Mouse (Mus musculus): ENCODE measurements at regions not wholly inside any gene's neighbourhood (a gene's known extent, or its start where the extent isn't known, plus 50 kb on each side); places are given as distances from the start of the nearest gene placed in this dataset.

DNA sequence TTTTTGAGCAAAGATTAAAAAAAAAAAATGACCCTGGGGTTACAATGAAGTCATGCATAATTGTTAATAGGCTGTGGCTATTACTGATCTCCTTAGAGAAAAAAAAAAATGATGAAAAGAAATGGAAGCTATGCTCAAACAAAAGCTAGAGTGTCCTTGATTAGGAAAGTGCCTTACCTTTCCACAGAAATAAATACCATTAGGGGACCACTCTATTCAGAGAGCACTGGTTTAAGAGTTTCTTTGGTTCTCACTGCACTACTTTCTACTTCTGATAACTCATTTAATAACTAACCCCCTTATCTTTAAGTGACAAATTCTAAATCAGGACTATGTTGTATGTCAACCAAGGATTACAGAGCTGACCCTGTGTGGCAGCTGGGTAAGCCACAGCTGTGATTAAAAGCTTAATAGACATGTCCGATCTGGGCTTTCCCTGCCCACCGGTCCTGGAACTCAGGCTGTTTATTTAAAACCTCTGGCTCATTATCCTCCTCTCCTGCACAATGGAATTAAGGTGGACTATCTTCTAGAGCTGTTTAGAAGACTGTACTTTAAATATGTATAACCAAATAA, 225.9 kb upstream of the Lyplal1 start:
- ATAC-seq (no peak), DNase-seq (no peak)
- TF ChIP-seq CTCF (IDR thresholded peaks at IDR 0.05; ENCODE audit: low read depth) = no peak
- H3K27ac ChIP-seq (ENCODE audit: low read depth, low read length) = no peak overlapping the region
- WGBS = 63% methylated on average over 2 of the region's 2 CpGs
- no peak overlapping the region for H3K4me3 ChIP-seq (ENCODE audit: low read depth, low read length)
- no peak overlapping the region for H3K9ac ChIP-seq
- H3K36me3 ChIP-seq (ENCODE audit: insufficient read depth) = no peaks in the 10 kb centered on the region
- no peaks in the 10 kb centered on the region for H3K4me1 ChIP-seq (ENCODE audit: insufficient read depth)
- H3K9me3 ChIP-seq (ENCODE audit: low read length) = no peaks in the 10 kb centered on the region
- no peaks in the 10 kb centered on the region for H3K27me3 ChIP-seq (ENCODE audit: insufficient read depth, low read length)
- no peak overlapping the region for H3K4me2 ChIP-seq (ENCODE audit: low read depth)

DNA sequence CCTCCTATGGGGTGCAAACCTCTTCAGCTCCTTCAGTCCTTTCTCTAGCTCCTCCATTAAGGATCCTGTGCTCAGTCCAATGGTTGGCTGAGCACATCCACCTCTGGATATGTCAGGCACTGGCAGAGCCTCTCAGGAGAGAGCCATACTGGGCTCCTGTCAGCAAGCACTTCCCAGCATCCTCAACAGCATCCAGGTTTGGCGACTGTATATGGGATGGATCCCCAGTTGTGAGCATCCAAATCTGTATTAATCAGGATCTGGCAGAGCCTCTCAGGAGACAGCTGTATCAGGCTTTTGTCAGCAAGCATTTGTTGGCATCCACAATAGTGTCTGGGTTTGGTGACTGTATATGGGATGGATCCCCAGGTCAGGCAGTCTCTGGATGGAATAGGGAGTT, 225.3 kb upstream of the Lyplal1 start:
- 72% methylated on average over 1 of the region's 1 CpGs for WGBS
- no peak for TF ChIP-seq CTCF (IDR thresholded peaks at IDR 0.05; ENCODE audit: low read depth)
- DNase-seq = no peak

DNA sequence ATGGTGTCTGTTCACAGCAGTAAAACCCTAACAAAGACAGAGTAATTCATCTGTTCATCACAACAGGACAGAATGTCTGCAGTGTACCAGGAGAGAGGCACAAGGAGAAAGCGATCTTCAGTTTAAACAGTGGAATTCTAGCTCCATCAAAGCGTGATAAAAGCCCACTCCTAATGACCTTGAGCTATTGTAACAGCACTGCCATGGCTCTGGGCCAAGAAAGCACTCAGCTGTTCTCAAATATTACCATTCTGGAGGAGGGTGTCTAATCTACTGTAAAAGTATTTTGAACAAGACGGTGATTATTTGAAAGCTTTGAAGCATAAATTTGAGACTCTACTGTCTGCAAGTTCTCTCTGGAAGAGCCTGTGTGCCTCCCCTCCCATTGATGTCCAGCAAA, 224.8 kb upstream of the Lyplal1 start:
- no peak for ATAC-seq
- Histone ChIP-seq H3K27me3 (ENCODE audit: insufficient read depth, low read length) (no peaks in the 10 kb centered on the region), H3K4me2 (ENCODE audit: low read depth) (no peak overlapping the region), H3K9ac (no peak overlapping the region), H3K36me3 (ENCODE audit: insufficient read depth) (no peaks in the 10 kb centered on the region), H3K27ac (ENCODE audit: low read depth, low read length) (no peak overlapping the region), H3K9me3 (ENCODE audit: low read length) (no peaks in the 10 kb centered on the region), H3K4me3 (ENCODE audit: low read depth, low read length) (no peak overlapping the region), H3K4me1 (ENCODE audit: insufficient read depth) (no peaks in the 10 kb centered on the region)
- WGBS = 39% methylated on average over 3 of the region's 3 CpGs
- no peak for DNase-seq
- no peak for TF ChIP-seq CTCF (IDR thresholded peaks at IDR 0.05; ENCODE audit: low read depth)

More for the DNA sequence above, 225.3 kb upstream of the Lyplal1 start:
- ATAC-seq = no peak
- no peak overlapping the region for H3K4me3 ChIP-seq (ENCODE audit: low read depth, low read length)
- no peaks in the 10 kb centered on the region for H3K9me3 ChIP-seq (ENCODE audit: low read length)
- no peak overlapping the region for H3K9ac ChIP-seq
- no peak overlapping the region for H3K27ac ChIP-seq (ENCODE audit: low read depth, low read length)
- no peaks in the 10 kb centered on the region for H3K36me3 ChIP-seq (ENCODE audit: insufficient read depth)
- no peaks in the 10 kb centered on the region for H3K27me3 ChIP-seq (ENCODE audit: insufficient read depth, low read length)
- H3K4me1 ChIP-seq (ENCODE audit: insufficient read depth) = no peaks in the 10 kb centered on the region
- no peak overlapping the region for H3K4me2 ChIP-seq (ENCODE audit: low read depth)

- no peak overlapping the region for H3K4me2 ChIP-seq (ENCODE audit: low read depth)
- H3K36me3 ChIP-seq (ENCODE audit: insufficient read depth) = no peaks in the 10 kb centered on the region
- H3K27ac ChIP-seq (ENCODE audit: low read depth, low read length) = no peak overlapping the region
- DNase-seq = no peak
- TF ChIP-seq CTCF (IDR thresholded peaks at IDR 0.05; ENCODE audit: low read depth) = no peak
- no peaks in the 10 kb centered on the region for H3K9me3 ChIP-seq (ENCODE audit: low read length)
- H3K4me3 ChIP-seq (ENCODE audit: low read depth, low read length) = no peak overlapping the region
- no peak overlapping the region for H3K9ac ChIP-seq
- H3K4me1 ChIP-seq (ENCODE audit: insufficient read depth) = no peaks in the 10 kb centered on the region
- 72% methylated on average over 3 of the region's 3 CpGs for WGBS
- H3K27me3 ChIP-seq (ENCODE audit: insufficient read depth, low read length) = no peaks in the 10 kb centered on the region
- no peak for ATAC-seq
Observed at GRCm38 (mm10) chr1:186340701-186341100, 223.6 kb upstream of the Lyplal1 start.

GRCm38 (mm10) chr1:186317285-186317684, 200.2 kb upstream of the Lyplal1 start:
- Histone ChIP-seq H3K4me3 (ENCODE audit: low read depth, low read length) (no peak overlapping the region), H3K4me2 (ENCODE audit: low read depth) (no peak overlapping the region), H3K9ac (no peak overlapping the region), H3K36me3 (ENCODE audit: insufficient read depth) (no peaks in the 10 kb centered on the region), H3K4me1 (ENCODE audit: insufficient read depth) (no peaks in the 10 kb centered on the region), H3K27ac (ENCODE audit: low read depth, low read length) (no peak overlapping the region), H3K27me3 (ENCODE audit: insufficient read depth, low read length) (no peaks in the 10 kb centered on the region), H3K9me3 (ENCODE audit: low read length) (no peaks in the 10 kb centered on the region)
- no peak for TF ChIP-seq CTCF (IDR thresholded peaks at IDR 0.05; ENCODE audit: low read depth)
- DNase-seq (no peak), ATAC-seq (no peak)
- 89% methylated on average over 2 of the region's 2 CpGs for WGBS

DNA sequence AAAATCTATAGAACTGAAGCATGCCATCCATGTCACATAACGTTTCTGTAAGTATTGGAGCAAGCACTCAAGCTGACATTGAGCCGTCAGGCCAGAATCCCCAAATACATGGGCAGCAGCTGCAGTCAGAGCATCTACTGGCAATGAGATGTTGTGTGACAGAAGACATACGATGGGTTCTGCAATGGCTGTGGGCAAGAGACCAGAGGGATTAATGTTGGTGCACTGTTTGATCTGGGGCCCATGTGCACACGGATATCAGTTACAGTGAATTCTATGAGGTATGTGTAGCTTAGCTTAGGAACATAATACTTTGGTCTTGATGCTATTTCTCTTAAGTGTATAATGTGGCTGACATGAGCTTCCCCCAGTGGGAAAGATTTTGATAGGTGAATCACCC, 197.1 kb upstream of the Lyplal1 start:
- 87% methylated on average over 4 of the region's 4 CpGs for WGBS
- no peak for ATAC-seq
- Histone ChIP-seq H3K9me3 (ENCODE audit: low read length) (no peaks in the 10 kb centered on the region), H3K27ac (ENCODE audit: low read depth, low read length) (no peak overlapping the region), H3K36me3 (ENCODE audit: insufficient read depth) (no peaks in the 10 kb centered on the region), H3K9ac (no peak overlapping the region), H3K4me2 (ENCODE audit: low read depth) (no peak overlapping the region), H3K4me1 (ENCODE audit: insufficient read depth) (no peaks in the 10 kb centered on the region; the same call in 1 of the 2 replicates), H3K27me3 (ENCODE audit: insufficient read depth, low read length) (no peaks in the 10 kb centered on the region), H3K4me3 (ENCODE audit: low read depth, low read length) (no peak overlapping the region)
- TF ChIP-seq CTCF (IDR thresholded peaks at IDR 0.05; ENCODE audit: low read depth) = no peak
- no peak for DNase-seq

- no peaks in the 10 kb centered on the region; the same call in 1 of the 2 replicates for H3K4me1 ChIP-seq (ENCODE audit: insufficient read depth)
- no peaks in the 10 kb centered on the region for H3K27me3 ChIP-seq (ENCODE audit: insufficient read depth, low read length)
- H3K4me2 ChIP-seq (ENCODE audit: low read depth) = no peak overlapping the region
- 72% methylated on average over 9 of the region's 9 CpGs for WGBS
- H3K9me3 ChIP-seq (ENCODE audit: low read length) = no peaks in the 10 kb centered on the region
- H3K9ac ChIP-seq = no peak overlapping the region
- DNase-seq (no peak), ATAC-seq (no peak)
- no peak overlapping the region for H3K4me3 ChIP-seq (ENCODE audit: low read depth, low read length)
- TF ChIP-seq CTCF (IDR thresholded peaks at IDR 0.05; ENCODE audit: low read depth) = no peak
- no peak overlapping the region for H3K27ac ChIP-seq (ENCODE audit: low read depth, low read length)
- no peaks in the 10 kb centered on the region for H3K36me3 ChIP-seq (ENCODE audit: insufficient read depth)
Observed at GRCm38 (mm10) chr1:186312698-186313097, 195.6 kb upstream of the Lyplal1 start.
